Mouse (Mus musculus) embryo, embryonic 9.5 days (tissue): ENCODE results near the gene Uba1.

Experiments used
- DNase-seq: peaks from one replicate; pipeline ENCODE4 v3.0.0-alpha.2; 2017; ENCODE audit errors: extremely low spot score

Uba1 gene

DNA sequence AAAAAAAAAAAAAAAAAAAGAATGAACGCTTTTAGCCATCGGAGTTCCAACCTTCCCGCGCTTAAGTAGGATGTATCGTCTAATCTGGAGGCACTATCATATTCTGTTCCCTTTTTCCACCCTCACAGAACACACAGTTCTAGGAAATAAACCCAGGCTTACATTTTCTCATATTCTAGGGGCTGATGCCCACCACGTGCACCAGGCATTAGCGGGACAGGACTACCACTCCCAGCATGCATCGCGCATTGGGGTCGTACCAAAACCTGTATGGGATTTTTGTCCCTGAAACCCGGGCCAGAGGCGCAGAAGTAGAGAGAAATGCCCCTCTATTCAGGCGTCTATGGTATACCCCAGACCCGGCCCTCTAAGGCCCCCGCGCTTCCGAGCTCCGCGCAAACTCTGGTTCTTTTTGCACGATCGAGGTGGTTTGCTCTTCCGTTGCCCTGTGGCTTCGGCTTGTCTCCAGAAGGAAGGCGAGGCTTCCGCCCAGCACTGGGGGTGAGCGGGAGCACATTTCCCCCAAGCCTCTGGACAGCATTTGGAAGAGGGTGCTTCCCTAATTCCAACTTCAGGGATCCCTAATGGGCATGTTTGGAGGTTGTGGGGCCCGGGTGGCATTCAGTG, at the start of gene Uba1:
Gene Uba1 (plus strand): TSS at position 301 of the 627 bp plus-strand sequence.
- DNase-seq: peak; percentile 77

DNA sequence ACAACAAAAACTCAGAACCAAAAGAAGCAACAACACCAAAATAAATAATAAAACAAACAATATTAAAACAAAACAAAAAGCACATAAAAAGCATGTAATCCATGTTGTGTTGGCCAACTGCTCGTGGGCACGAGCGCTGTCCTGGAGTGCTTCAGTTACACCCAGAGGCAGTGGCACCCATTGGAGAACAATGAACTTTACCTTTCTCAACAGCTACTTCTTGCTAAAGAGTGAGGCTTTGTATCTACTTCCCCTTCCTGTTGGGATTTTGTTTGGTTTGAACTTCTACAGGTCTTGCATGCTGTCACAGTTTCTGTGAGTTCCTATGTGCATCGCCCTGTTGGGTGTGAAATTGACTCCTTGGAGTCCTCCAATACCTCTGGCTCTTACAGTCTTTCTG, 49.6 kb upstream of the Uba1 start:
- no peak for DNase-seq

DNA sequence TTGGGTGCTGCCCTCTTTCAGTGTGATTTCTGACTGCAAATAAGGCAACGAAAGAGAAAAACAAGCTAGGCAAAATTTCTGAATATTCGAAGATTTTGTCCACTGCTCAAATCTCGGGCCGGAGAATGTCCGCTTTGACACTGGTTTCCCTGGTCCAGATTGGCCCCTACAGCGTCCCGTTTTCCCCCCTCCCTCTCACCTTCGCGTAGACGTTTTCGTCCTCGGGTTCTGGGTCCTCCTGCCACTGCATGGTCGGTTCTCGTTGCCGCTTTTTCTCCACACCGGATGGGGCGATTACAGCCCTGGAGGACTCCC, 41.3 kb upstream of the Uba1 start:
- DNase-seq: no peak

DNA sequence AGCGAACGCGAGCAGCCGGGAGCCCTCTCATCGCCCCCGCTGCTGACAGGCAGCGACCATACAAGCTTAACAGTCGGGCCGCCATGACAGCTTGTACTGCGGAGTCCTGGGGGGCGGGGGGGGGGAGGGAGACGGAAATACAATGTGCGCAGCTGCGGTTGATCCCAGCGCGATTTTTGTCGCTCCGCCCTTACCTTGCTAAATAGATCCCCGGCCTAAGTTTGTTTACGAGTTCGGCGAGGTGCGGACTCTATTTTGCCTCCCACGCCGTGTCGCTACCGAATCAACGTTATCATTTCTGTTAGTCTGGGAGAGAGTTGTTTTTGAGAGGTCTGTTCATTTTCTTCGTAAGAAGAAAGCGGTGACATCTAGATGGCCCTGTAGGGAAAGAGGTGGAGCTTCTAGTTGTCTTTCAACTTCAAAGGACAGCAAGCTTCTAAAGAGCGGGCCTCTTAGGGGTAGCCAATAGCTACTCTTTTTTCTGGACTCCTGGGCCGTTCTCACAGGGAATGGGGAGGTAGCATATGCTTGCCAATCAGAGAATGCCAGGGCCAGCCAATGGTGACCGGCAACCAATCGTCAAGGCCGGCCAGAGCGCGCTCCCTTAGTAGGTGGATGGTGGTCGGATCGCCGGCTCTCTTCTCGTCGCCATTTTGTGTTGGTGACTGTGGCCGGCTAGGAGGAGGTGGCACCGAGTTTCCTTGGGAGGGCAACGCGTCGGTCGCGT, 40.8 kb upstream of the Uba1 start, which contains the start of the genes Rbm10 and Ndufb11:
Gene Rbm10 (plus strand): TSS at position 328 of the 727 bp plus-strand sequence.
Gene Ndufb11 (minus strand): TSS at position 444 of the 727 bp plus-strand sequence.
- peak; percentile 79 for DNase-seq

DNA sequence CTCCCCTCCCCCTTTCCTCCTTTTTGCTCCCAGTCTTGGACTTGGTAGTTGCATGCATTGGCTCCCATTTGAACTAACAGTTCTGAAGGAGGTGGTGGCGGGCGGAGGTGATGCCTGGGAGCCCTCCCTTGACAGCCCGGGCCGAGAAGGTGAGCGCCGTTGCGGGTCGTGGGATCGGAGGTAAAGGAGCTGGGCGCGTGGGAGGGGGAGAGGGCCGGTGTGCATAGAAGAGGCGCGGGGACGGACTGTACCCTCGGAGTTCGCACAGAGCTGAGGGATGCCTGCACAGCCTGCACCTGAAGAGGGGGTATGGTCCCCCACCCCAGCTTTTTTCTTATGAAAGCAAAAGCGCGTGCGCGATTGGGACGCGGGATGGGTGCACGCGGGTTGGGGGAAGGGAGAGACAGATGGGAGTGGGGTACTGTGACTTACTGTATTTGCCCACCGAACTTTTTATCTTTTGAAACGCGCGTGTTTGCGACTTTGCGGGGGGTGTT, 40.2 kb upstream of the Uba1 start:
- peak; percentile 70 for DNase-seq

DNA sequence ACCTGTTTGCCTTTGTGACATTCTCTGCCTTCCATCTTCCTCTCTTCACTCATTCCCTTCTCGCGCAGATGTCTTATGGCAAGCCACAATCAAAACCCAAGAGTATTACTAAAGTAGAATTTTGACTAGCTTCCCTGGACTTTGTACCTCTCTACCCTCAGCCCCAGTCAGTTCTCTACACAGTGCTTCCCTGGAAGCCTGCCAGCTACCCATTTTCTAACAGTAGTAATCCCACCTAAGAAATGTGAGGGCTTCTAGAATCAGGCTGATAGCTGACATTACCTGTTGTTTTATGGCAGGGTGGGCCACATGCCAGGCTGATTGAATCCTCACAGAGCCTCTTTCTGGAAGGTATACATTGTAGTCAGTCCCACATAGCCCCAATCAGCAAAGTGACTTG, 20.0 kb upstream of the Uba1 start:
- DNase-seq: no peak

DNA sequence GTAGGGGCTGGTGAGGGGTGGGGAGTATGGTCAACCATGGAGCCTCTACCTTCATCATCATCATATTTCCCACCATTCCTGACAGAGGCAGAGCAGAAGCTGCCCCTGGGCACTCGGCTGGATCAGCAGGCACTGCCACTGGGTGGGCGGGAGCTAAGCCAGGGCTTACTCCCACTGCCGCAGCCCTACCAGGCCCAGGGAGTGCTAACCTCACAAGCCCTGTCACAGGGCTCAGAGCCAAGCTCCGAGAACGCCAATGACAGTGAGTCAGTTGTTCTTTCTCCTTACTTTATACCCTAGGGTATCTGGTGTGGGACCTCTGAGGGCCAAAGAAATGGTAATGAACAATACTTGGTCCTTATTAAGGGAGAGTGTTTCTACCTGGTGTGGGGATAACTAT, 13.3 kb upstream of the Uba1 start:
- no peak for DNase-seq

DNA sequence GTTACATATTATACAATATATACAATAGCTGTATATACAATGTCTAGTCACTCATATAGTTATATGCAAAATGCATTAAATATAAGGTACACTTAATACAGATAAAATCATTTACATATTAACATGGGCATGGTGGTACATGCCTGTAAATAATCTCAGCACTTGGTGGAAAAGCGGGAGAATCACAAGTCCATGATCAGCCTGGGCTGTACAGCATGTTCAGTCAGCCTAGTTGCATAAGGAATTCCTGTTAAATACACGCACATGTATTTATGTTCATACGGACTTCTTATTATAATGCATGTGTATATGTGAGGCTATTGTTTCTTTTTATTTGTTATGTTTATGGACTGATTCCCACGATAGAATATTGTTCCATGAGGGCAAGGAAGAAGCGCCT, 533 bp upstream of the Uba1 start:
- no peak for DNase-seq

DNA sequence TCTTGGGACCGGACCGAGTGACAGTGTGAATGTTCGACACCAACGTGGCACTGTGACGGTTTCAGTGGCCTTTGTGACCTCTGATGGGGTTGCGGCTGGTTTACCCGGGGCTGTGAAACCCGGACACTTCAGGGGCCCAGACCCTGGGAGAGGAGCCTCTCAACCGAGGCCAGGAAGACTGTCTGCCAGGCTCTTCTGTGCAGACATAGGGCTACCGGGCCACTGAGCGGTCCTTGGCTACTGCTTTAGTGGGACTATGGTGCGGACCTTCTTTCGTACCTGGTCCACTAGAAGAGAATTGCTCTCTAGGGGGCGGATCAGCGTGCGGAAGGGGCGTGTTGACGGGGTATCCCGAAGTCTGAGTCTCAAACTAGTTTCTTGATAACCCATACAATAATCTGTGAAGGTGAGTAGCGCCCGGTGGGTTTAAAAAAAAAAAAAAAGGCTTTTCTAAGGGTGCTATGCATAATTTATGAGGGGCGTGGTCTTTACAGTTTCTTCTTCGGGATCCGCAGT, 823 bp downstream of the Uba1 start:
- peak; percentile 16 for DNase-seq

DNA sequence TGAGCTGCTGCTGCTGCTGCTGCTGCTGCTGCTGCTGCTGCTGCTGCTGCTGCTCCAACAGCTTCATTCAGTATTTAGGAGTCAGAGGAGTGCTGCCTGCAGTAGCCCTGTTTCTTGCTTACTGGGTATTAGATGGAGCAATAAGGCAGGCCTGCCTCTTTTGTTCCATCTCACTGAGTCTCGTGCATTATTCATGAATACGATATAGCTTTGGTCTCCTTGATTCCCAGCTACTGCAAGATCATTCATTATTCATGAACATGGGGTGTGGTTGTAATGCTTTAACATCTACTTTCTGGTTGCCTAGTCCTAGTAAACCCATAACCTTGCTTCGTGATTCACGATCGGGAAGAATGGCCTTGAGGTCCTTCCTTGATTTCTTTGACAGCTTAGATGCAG, 4.2 kb downstream of the Uba1 start:
- no peak for DNase-seq

DNA sequence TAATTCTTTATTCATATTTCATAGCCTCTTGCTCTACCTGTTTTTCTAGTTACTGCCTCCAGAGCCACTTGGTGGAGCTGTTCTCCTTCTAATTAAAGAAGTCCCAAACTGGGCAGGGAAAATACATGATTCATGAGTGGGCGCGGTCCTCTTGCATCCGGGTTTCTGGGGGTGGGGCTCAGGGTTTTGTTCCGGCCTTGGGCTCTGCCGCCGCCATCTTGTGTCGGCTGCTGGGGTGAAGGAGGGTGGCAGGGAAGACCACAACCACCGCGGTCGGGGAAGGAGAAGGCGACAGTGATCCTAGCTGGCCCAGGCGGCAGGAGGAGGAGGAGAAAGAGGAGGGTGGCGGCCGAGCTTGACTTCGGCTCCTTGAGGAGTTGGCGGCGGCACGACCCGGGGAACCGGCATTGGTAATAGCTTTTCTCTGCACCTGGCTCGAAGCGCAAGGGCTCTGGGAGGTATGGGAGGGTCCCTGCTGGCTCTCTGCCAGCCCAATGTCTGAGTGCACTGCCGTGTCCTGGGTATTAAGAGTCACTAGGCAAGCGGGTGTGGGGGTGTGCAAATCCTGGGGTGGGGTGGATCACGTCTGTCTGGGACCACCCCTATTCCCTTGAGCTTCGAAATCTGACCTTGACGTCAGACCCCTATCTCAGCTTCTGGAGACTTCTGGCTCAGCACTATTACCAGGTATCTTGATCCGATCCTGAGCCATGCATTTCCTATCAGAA, 4.8 kb downstream of the Uba1 start:
- peak; percentile 82 for DNase-seq

DNA sequence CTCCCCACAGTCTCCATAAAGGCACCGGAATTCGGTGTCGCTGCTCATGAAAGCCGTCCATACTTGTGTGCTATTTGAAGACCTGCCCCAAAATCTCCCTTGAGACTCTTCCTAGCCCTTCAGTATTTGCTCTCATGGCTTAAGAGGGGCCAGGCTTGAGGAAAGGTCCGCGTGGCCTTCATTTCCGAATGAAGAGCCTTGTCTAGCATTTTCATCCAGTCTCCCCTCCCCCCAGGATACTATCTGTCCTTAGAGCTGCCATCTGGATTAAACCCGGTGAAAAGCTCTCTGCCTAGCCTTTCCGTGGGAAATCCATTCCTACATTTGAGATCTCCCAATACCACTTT, 5.3 kb downstream of the Uba1 start:
- no peak for DNase-seq

DNA sequence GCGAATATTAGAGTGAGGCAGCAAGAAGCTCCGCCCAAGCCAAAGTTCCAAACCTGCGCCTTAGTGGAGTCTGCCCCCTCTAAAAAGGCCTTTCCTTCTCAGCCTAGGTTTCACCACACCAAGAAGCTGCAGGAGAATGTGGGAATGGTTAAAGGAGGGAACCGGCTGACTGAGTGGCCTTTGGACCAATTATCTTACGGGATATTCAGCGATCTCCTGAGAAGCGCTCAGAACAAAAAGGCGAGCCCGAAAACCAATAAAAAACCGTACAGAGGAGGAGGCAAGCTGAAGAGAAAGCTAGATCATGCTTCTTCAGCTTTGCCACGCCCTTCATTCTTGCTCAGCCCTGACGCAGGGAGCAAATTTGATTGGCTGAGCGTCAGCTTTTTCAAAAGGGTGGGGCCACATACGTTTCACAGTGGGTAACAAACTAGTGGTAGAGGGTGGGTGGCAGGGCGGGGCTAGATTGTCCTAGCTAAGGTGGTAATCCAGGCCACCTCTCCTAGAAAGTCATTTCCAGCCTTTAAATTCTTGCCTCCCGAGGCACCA, 29.5 kb downstream of the Uba1 start, which contains the start of gene Cdk16:
Gene Cdk16 (plus strand): TSS at position 436 of the 549 bp plus-strand sequence.
- DNase-seq: peak; percentile 76

DNA sequence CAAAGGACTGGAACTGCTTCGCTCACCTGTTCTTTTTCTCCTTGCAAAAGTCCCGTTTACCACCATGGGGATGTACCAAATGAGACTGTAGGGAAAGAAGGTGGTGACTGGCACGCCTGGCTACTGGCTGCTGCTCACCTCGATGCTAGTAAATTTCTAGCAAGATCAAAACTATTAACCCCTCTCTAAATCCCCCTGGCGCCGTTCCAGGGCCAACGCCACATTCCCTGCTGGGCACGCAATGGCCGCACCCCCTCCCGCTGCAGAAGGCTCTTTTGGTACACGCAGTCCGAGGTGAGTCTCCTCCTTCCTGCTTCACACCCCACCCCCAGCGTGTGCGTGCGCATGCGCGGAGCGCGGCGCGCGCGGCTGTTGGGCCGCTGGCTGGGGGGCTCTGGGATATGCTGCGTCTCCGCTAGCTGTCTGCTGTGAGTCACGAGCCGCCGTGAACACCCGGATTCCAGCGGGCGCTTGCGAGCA, 30.0 kb downstream of the Uba1 start:
- DNase-seq: peak; percentile 84

DNA sequence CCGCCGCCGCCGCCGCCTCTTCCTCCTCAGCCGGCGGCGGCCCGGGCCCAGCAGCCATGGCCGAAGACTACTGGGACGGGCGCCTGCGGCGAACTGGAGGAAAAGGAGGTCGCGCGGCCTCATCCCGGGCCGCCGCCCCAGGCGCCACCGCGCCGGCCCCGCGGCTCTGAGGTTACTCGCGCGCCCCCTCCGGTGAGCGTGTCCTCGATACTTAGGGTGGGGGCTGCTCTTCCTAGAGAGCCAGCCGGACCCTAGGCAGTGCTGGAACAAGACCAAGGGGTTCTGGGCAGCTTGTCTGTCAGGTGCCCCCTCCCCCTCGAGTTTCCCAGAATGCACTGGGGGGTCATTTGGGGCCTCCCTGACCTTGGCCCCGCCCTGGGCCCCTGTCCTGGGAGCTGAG, 30.5 kb downstream of the Uba1 start:
- DNase-seq: peak; percentile 69

DNA sequence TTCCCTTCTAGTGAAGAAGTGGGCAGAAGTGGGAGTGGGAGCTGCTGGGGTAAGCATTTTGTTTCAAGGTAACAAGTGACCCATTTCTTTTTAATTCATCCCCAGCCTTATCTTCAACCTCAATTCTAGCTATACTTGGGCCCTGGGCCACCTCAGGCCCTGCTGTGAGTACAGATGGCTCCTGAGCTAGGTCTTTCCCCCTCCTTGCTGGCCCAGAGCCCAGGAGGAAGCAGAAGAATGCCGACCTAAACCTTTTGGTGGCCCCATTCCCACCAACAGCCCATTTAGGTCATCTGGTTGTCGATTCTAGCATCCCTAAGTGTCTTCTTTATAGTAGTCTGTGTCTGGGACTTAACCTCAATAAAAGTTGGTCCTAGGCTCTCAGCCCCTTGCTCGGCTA, 33.4 kb downstream of the Uba1 start:
- no peak for DNase-seq

DNA sequence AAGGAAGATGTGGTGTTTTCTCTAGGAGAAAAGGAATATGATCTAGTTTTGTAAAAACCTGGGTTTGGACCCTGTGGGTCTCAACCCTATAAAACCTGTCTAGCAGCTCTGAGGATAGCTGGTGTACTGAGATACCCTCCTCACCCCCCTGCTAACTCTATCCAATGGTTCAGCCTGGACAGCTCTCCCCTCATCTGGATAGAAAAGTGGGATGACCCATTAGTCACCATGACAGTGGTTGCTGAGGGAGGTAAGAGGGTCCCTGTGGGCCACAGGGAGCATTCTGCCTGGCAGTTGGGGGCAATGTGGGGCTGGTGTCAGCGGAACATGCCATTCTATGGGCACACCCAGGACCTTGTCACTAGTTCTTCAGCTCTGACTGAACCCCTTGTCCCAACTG, 34.5 kb downstream of the Uba1 start:
- DNase-seq: no peak

DNA sequence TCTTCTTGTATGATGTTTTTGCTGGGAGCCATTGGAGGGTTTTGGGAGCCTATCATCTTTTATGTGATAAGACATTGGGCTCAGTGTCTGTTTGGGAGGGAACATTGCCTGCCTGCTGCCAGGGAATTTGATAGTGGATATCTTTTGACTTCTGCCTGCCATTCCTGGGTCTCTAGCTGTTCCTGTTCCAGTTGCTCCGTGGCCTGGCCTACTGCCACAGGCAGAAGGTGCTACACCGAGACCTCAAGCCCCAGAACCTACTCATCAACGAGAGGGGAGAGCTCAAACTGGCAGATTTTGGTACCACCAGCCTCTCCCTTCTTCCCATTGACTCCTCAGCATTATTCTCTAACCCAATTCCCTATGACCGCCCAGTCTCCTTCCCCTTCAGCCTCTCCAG, 37.7 kb downstream of the Uba1 start:
- DNase-seq: no peak

DNA sequence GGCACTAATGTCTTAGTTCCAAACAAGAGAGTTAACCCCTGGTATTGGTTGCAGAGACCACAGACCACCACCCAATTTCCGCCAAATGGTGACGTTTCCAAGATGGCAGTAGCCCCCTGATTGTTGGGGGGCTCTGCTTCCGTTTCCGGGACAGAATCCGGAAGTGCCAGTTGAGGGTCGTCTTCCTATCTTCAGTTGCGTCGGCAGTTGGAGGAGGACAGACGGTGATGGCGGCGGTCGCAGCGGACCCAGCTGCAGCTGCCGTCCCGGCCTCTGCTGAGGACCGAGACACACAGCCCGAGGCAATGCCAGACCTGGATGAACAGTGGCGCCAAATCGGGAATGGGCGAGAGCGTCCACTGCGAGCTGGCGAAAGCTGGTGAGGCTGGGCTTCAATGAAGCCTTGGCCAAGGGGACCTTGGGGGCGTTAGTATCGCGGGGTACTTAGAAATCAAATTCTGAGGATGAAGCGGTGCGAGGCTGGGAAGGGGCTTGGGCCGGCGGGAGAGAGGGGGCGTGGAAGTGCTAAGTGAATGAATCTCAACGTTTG, 45.7 kb downstream of the Uba1 start, which contains the start of gene Usp11:
Gene Usp11 (plus strand): TSS at position 166 of the 550 bp plus-strand sequence.
- DNase-seq: peak; percentile 66

DNA sequence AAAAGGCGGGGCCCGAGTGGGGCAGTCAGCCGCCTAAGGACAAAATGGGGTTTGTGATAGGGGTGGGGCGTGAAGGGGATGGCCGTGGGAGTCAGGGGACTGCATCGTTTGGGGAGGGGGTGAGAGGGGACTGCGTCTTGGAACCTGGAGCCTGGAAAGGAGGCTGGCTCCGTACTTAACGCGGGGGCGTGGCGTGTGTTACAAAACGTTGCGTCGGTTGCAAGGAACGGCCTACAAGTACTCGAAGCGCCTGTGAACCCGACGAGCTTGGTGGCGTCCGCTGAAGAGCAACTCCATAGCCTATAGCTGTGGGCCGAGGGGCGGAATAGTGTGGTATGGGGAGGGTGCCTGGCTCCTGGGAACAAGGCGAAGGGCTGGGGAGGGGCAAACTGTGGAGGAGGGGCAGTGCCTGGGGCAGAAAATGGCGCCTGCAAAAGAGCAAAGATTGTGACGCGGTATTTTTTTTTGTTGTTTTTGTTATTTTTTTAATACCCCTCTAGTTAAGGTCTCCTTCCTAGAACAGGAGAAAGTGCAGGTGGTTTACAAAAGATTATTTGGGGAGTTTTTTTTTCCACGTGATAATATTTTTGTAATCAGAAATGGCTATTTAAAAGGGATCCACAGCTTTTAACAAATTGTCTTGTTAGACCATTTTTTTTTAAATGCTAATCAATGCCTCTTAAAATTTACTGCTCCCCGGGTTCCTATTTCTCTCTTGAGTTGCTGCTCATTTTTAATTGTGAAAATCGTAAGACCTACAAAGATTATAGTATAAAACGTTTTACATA, 46.4 kb downstream of the Uba1 start:
- peak; percentile 81 for DNase-seq

DNA sequence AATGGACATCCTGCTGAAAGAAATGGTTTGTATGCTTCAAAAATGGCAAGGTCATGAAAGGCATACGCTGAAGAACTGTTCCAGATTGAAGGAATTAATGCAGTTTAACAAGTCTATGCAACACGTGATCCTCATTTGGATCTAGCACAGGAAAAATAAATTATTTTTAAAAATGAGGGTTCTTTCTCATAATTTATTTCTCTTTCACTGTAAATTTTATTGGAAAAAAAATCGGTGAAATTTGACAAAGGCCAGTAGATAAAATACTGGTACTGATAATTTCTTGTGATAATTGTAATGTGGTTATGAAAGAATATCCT, 46.9 kb downstream of the Uba1 start:
- no peak for DNase-seq
